Mouse (Mus musculus) brain, adult 2 months (tissue): ENCODE measurements around the gene Sh3pxd2b.

Experiments used
- DNase-seq: peaks from one replicate; pipeline ENCODE4 v3.0.0; 2011; ENCODE audit warnings: low read depth, low spot score

Sh3pxd2b gene

GRCm38 (mm10) chr11:32340476-32341473 is 6.8 kb upstream of the Sh3pxd2b start:
- peak; percentile 80 for DNase-seq

- DNase-seq = peak; percentile 74
Measured at GRCm38 (mm10) chr11:32342770-32343191, 4.8 kb upstream of the Sh3pxd2b start.

- DNase-seq = no peak
Measured at GRCm38 (mm10) chr11:32343350-32343749, 4.3 kb upstream of the Sh3pxd2b start.

GRCm38 (mm10) chr11:32345504-32346297 is 1.9 kb upstream of the Sh3pxd2b start:
- DNase-seq = no peak

GRCm38 (mm10) chr11:32347264-32347606 is 385 bp upstream of the Sh3pxd2b start:
- no peak for DNase-seq

GRCm38 (mm10) chr11:32348433-32349283 is 1.0 kb downstream of the Sh3pxd2b start:
- DNase-seq = no peak

GRCm38 (mm10) chr11:32349284-32349953 is 1.8 kb downstream of the Sh3pxd2b start:
- DNase-seq = no peak

GRCm38 (mm10) chr11:32352946-32353345 is 5.3 kb downstream of the Sh3pxd2b start:
- peak; percentile 71 for DNase-seq

- DNase-seq = no peak
Measured at GRCm38 (mm10) chr11:32355377-32355776, 7.8 kb downstream of the Sh3pxd2b start.

- DNase-seq = no peak
Measured at GRCm38 (mm10) chr11:32357686-32358085, 10.1 kb downstream of the Sh3pxd2b start.

- DNase-seq = no peak
Measured at GRCm38 (mm10) chr11:32358399-32358798, 10.8 kb downstream of the Sh3pxd2b start.

GRCm38 (mm10) chr11:32359566-32359965 is 11.9 kb downstream of the Sh3pxd2b start:
- DNase-seq = no peak

GRCm38 (mm10) chr11:32361774-32362173 is 14.2 kb downstream of the Sh3pxd2b start:
- no peak for DNase-seq

GRCm38 (mm10) chr11:32363188-32363587 is 15.6 kb downstream of the Sh3pxd2b start:
- no peak for DNase-seq

GRCm38 (mm10) chr11:32363610-32364220 is 16.1 kb downstream of the Sh3pxd2b start:
- peak; percentile 70 for DNase-seq

GRCm38 (mm10) chr11:32364375-32364774 is 16.8 kb downstream of the Sh3pxd2b start:
- no peak for DNase-seq

GRCm38 (mm10) chr11:32365498-32365897 is 17.9 kb downstream of the Sh3pxd2b start:
- no peak for DNase-seq

- no peak for DNase-seq
Measured at GRCm38 (mm10) chr11:32367056-32367455, 19.4 kb downstream of the Sh3pxd2b start.

- no peak for DNase-seq
Measured at GRCm38 (mm10) chr11:32368986-32369385, 21.4 kb downstream of the Sh3pxd2b start.

- peak; percentile 59 for DNase-seq
Measured at GRCm38 (mm10) chr11:32370881-32371280, 23.3 kb downstream of the Sh3pxd2b start.
